Mouse (Mus musculus) cerebellum, adult 2 months (tissue): Measurements from ENCODE around the gene Ccdc27.

ENCODE experiments used
- CTCF ChIP-seq: fragments of 200-500 bp; IDR thresholded peaks from 2 replicates; pipeline ENCODE4 v1.5.1; 2011; ENCODE audit warnings: low read depth, mild to moderate bottlenecking, control low read depth, low read length, moderate library complexity, borderline replicate concordance; ENCODE audit not compliant: insufficient read depth
- POLR2A ChIP-seq: fragments of 200-500 bp; IDR thresholded peaks from 2 replicates; pipeline ENCODE4 v1.6.1; 2011; ENCODE audit warnings: low read length, control low read depth, borderline replicate concordance; ENCODE audit not compliant: insufficient read depth

DNA sequence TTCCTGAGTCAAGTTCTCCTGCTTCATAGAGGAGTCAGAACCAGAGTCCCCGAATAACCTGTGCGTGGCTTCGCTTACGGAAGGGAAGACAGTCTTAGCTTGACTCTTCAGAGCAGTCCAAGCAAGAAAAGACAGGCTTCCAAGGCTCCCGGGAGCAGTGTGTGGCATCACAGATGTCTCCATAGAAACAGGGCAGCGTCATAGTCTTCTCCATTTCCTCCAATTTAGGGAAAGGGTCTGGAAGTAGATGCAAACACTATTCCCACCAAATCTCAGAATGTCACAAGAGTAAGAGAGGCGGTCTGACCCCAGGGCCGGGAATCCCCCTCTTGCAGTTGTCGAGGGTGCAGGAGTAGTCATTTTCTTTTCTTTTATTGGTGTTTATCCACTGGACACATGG is at the start of gene Ccdc27:
- TF ChIP-seq CTCF (no peak), POLR2A (no peak)
